Mouse (Mus musculus) liver, embryonic 14.5 days (tissue): ENCODE results near the gene Actrt1. TPM values are rescaled to one million over a fixed set of nuclear protein-coding genes. Genes with fewer than 3 reads are reported as not detected.

Experiments used
- ATAC-seq: fragments of 200-750 bp; cut with Nextera tagmentation; 2 replicates; pipeline ENCODE4 v1.8.0; 2017; ENCODE audit warnings: moderate number of reproducible peaks, mild to moderate bottlenecking, moderate library complexity; ENCODE audit not compliant: insufficient read depth
- DNase-seq, 3 experiments: peaks; one replicate each; pipeline ENCODE4 v3.0.0-alpha.2; 2012 to 2013; ENCODE audit warnings: low read depth in 3 of 3, low spot score in 3 of 3
- H3K27ac ChIP-seq: fragments of 300-500 bp; sonication (generic); 2 replicates; pipeline ENCODE4 v1.5.1; 2014; ENCODE audit warnings: moderate library complexity, mild to moderate bottlenecking, control low read depth, inconsistent platforms
- H3K27me3 ChIP-seq: fragments of 300-500 bp; sonication (generic); 2 replicates; pipeline ENCODE4 v1.6.1; 2014; ENCODE audit warnings: mild to moderate bottlenecking, low read length, moderate library complexity; ENCODE audit not compliant: control insufficient read depth, insufficient read depth
- H3K36me3 ChIP-seq: fragments of 300-500 bp; sonication (generic); replicated peaks from 2 replicates; pipeline ENCODE4 v1.6.1; 2014; ENCODE audit warnings: low read depth; ENCODE audit not compliant: control insufficient read depth, insufficient read depth
- H3K4me1 ChIP-seq, 2 experiments: fragments of 200-500 bp in 1 of 2; fragments of 300-500 bp in 1 of 2; sonication (generic) in 1 of 2; replicated peaks; 2 replicates each; pipeline ENCODE4 v1.6.1; 2012 to 2014; ENCODE audit warnings: antibody characterized with exemption in 1 of 2, inconsistent platforms in 1 of 2, low read length in 1 of 2; ENCODE audit not compliant: control insufficient read depth in 2 of 2, insufficient read depth in 2 of 2
- H3K4me2 ChIP-seq: fragments of 300-500 bp; sonication (generic); 2 replicates; pipeline ENCODE4 v1.6.1; 2014; ENCODE audit warnings: low read depth, mild to moderate bottlenecking, control low read depth, moderate library complexity
- H3K4me3 ChIP-seq, 2 experiments: fragments of 200-500 bp in 1 of 2; fragments of 300-500 bp in 1 of 2; sonication (generic) in 1 of 2; 2 replicates each; pipeline ENCODE4 v1.5.1; 2012 to 2014; ENCODE audit warnings: low read depth in 2 of 2, low read length in 2 of 2, mild to moderate bottlenecking in 2 of 2, control low read depth in 1 of 2, inconsistent platforms in 1 of 2, moderate library complexity in 1 of 2; ENCODE audit not compliant: insufficient read depth in 1 of 2
- H3K9ac ChIP-seq: fragments of 300-500 bp; sonication (generic); replicated peaks from 2 replicates; pipeline ENCODE4 v1.6.1; 2014; ENCODE audit warnings: mild to moderate bottlenecking, control low read depth, moderate library complexity
- H3K9me3 ChIP-seq: fragments of 300-500 bp; sonication (generic); 2 replicates; pipeline ENCODE4 v1.6.1; 2016; ENCODE audit warnings: low read length, mixed read lengths; ENCODE audit not compliant: control insufficient read depth
- CTCF ChIP-seq: IDR thresholded peaks from 2 replicates; pipeline ENCODE4 v1.5.1; 2016; ENCODE audit warnings: antibody characterized with exemption, low read depth, control low read depth
- EP300 ChIP-seq: IDR thresholded peaks from 2 replicates; pipeline ENCODE4 v1.6.1; 2016; ENCODE audit warnings: antibody characterized with exemption, low read depth
- WGBS: fragments of 180-500 bp; shearing (Covaris S2); extraction: QIAGEN DNeasy Blood & Tissue Kit; methylation state at CpG from one replicate; pipeline ENCODE4 v1.1.7; 2014; ENCODE audit not compliant: insufficient replicate concordance; 5-methylcytosine and 5-hydroxymethylcytosine counted together
- polyA plus RNA-seq, 2 experiments: library from polyadenylated mRNA; depleted of rRNA in 1 of 2; stranded (reverse) in 1 of 2; unstranded in 1 of 2; fragments of >200 nt; fragmentation: Nextera tagmentation in 1 of 2; extraction: Ambion mirVana in 1 of 2; gene quantifications; 2 replicates each; pipeline versions ENCODE4 v1.2.1 to v1.2.3; 2012 to 2014

Gene Actrt1
- polyA plus RNA-seq (2012; rRNA removed) (not detected in 2 replicates), polyA plus RNA-seq (2014; fragmentation: Nextera tagmentation; extraction: Ambion mirVana) (not detected in 2 replicates)

- no peak within 1 kb of the TSS for H3K27ac ChIP-seq
- H3K4me2 ChIP-seq, result no peak within 1 kb of the TSS
- H3K36me3 ChIP-seq, result no peaks in the 10 kb centered on the region
- no peaks in the 10 kb centered on the region for H3K4me1 ChIP-seq
- H3K9me3 ChIP-seq, result no peaks in the 10 kb centered on the region
- no peak for ATAC-seq
- H3K9ac ChIP-seq, result no peak within 1 kb of the TSS
- TF ChIP-seq EP300 (no peak), CTCF (no peak)
- H3K27me3 ChIP-seq, result no peaks in the 10 kb centered on the region
- H3K4me3 ChIP-seq, result no peak within 1 kb of the TSS
- DNase-seq, result no peak
These were observed at the start of gene Actrt1 for GRCm38 (mm10) chrX:46328707-46329106. Gene Actrt1 (plus strand): TSS chrX:46329007.

DNA sequence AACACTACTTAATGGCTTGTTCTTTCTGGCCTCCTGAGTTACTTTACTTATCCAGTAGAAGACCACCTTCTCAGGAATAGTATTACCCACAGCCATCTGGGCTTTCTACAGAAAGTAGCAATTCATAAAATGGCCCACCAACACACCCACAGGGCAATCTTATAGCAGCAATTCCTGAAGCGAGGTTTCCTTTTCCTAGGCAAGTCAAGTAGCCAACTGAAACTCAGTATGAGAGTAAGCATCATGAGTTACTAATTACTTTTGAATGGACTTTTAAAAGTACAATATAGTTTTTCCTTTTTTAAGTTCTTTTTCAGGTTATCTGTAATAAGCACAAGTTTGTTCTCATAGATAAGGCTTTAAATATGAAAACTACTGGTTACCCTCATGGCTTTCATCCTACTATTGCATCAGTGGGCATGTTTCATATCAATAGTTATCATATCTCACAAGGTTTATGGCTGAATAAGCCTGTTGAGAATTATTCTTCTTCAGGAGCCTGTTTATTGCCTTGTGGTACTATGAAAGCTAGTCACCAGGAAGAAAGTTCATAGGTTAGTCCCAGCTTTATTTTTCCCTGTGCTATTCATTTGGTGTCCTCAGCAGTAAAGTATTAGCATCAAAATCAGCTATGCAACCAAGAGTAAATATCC, 2.8 kb downstream of the Actrt1 start:
- no peaks in the 10 kb centered on the region for H3K36me3 ChIP-seq
- no peaks in the 10 kb centered on the region for H3K9me3 ChIP-seq
- no peak for TF ChIP-seq EP300
- TF ChIP-seq CTCF, result no peak
- no peaks in the 10 kb centered on the region for H3K27me3 ChIP-seq
- no peaks in the 10 kb centered on the region for H3K4me1 ChIP-seq
- no peak overlapping the region for H3K27ac ChIP-seq
- H3K4me2 ChIP-seq, result no peak overlapping the region
- no peak overlapping the region for H3K4me3 ChIP-seq
- H3K9ac ChIP-seq, result no peak overlapping the region
- DNase-seq (no peak), ATAC-seq (no peak)
- WGBS, result 38% methylated on average over 1 of the region's 1 CpGs
